Mouse (Mus musculus) lung, adult 18-20 months (tissue): ENCODE results near the gene Zfp617.
"Not testable (repeated sequence)": the region's sequence is repeated elsewhere in the genome, so short reads cannot be mapped to it uniquely, and the experiment has no call there.

Source experiments
- DNase-seq, 2 experiments: peaks; one replicate each; pipeline ENCODE4 v3.0.0; 2022; ENCODE audit warnings: mixed read lengths in 2 of 2

Zfp617 gene

GRCm38 (mm10) chr8:71952961-71953700 is 44.7 kb downstream of the Zfp617 start:
- DNase-seq: not testable (repeated sequence)

DNA sequence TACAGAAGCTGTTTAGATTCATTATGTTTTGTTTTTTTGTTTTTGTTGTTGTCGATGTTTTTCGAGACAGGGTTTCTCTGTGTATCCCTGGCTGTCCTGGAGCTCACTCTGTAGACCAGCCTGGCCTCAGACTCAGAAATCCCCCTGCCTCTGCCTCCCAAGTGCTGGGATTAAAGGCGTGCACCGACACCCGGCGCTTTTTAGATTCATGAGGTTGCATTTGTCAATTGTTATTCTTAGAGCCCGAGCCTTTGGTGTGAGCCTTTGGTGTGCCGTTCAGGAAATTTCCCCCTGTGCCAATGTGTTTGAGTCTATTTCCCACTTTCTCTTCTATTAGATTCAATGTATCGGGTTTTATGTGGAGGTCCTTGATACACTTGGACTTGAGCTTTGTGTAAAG is 46.2 kb downstream of the Zfp617 start:
- DNase-seq: no peak

DNA sequence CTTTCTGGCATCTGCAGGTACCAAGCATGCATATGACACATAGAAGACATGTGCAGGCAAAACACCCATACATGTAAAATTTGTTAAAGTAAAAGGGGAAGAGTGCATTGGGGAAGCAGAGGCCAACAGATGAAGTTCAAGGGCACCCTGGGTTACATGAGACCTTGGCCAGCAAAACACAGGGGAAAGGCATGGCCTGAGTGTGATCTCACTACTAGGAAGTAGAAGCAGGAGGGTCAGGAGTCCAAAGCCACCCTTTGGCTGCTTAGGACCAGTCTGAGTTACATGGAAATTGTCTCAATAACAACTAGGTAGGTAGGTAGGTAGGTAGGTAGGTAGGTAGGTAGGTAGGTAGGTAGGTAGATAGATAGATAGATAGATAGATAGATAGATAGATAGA is 52.0 kb downstream of the Zfp617 start:
- no peak for DNase-seq

GRCm38 (mm10) chr8:71961796-71962195 is 53.4 kb downstream of the Zfp617 start:
- DNase-seq: no peak

DNA sequence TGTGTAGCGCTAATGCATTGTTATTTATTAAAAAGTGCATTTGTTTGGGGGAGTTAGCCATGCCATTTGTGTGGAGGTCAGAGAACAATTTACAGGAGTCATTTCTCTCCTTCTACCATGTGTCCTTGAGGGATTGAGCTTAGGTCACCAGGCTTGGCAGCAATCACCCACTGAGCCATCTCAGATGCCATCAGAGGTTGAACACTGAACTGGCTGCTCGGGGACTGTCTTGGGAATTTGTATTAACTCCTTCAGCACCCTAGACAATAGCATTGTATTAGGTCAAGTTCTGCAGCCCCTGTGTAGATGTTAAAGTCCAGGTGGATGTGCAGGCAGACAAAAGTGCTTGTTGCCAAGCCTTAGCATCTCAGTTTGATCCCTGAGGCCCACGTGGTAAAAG is 55.6 kb downstream of the Zfp617 start:
- no peak for DNase-seq

DNA sequence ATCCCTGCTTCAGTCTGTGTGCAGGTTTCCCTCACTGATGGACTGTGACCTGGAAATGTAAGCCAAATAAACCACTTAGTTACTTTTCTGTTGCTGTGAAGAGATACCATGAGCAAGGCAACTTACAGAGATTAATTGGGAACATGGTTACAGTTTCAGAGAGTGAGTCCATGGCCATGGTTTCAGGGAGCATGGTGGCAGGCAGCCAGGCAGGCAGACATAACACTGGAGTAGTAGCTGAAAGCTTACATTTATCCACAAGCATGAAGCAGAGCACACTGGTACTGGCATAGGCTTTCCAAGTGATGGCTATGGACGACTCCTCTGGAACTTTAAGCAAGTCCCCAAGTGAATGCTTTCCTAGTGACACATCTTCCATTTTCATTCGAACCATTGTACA is 56.7 kb downstream of the Zfp617 start:
- no peak for DNase-seq

GRCm38 (mm10) chr8:71966411-71966810 is 58.0 kb downstream of the Zfp617 start:
- DNase-seq: no peak

- DNase-seq: no peak
Measured at GRCm38 (mm10) chr8:71967261-71967660, 58.8 kb downstream of the Zfp617 start.

GRCm38 (mm10) chr8:71968100-71968499 is 59.7 kb downstream of the Zfp617 start:
- no peak for DNase-seq

GRCm38 (mm10) chr8:71968636-71969035 is 60.2 kb downstream of the Zfp617 start:
- DNase-seq: no peak

GRCm38 (mm10) chr8:71971945-71972344 is 63.5 kb downstream of the Zfp617 start:
- peak in 1 of 2 experiments; percentile 20 for DNase-seq

DNA sequence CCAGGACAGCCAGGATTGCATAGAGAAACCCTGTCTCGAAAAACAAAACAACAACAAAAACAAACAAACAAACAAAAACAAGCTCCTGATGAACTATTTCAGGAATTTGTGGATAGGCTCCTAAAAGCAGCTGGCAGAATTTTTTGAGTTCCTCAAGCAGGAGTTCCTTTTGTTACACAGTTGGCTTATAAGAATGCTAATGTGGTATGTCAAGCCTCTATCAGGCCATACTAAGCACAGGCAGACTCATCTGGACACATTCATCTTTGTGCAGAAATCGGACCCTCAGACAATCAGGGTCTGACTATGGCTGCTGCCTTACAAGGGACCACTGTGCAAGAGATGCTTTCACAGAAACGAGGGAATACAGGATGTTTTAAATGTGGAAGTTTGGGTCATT is 65.8 kb downstream of the Zfp617 start:
- no peak for DNase-seq

- DNase-seq: peak; percentile 10 to 14
Measured at GRCm38 (mm10) chr8:71981032-71981431, 72.6 kb downstream of the Zfp617 start.

DNA sequence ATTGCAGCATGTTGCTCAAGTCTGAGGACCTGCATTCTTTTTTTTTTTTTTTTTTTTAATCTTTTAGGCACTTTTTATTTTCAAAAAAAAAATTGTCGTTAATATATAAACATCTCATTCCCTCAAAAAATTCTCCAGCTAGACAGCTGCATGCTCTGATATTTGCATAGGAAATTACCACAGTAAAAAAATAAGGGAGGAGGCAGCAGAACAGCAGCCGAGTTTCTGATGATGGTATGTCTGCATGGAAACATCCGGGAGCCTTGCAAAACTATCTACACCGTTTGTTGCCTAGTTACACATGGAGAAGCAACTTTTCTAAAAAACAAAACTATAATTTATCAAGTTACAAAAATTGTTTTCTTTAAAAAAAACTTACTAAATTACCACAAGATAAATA is 73.0 kb downstream of the Zfp617 start:
- no peak for DNase-seq
